Mouse (Mus musculus) liver, adult (tissue): ENCODE results near the gene Dmrt3.

ENCODE experiments used
- GATA4 ChIP-seq: IDR thresholded peaks from 2 replicates; pipeline ENCODE4 v1.6.1; 2014; ENCODE audit warnings: mild to moderate bottlenecking, low read length; ENCODE audit not compliant: insufficient replicate concordance

Gene Dmrt3

GRCm38 (mm10) chr19:25652560-25652959, 42.5 kb downstream of the Dmrt3 start:
- TF ChIP-seq GATA4 = no peak

- TF ChIP-seq GATA4 = no peak
Measured at GRCm38 (mm10) chr19:25654034-25654749, 44.1 kb downstream of the Dmrt3 start.

- no peak for TF ChIP-seq GATA4
Measured at GRCm38 (mm10) chr19:25665486-25666339, 55.6 kb downstream of the Dmrt3 start.

GRCm38 (mm10) chr19:25667836-25668235, 57.7 kb downstream of the Dmrt3 start:
- TF ChIP-seq GATA4 = no peak

GRCm38 (mm10) chr19:25669593-25670248, 59.6 kb downstream of the Dmrt3 start:
- no peak for TF ChIP-seq GATA4

- TF ChIP-seq GATA4 = no peak
Measured at GRCm38 (mm10) chr19:25670571-25671285, 60.6 kb downstream of the Dmrt3 start.

- TF ChIP-seq GATA4 = no peak
Measured at GRCm38 (mm10) chr19:25671681-25672080, 61.6 kb downstream of the Dmrt3 start.

- TF ChIP-seq GATA4 = no peak
Measured at GRCm38 (mm10) chr19:25672101-25672950, 62.2 kb downstream of the Dmrt3 start, which contains the start of gene Dmrt2. TSS of gene Dmrt2 (plus strand) at chr19:25672411.
